Mouse (Mus musculus): Measurements from ENCODE around the gene Nos3.

- no peak for TF ChIP-seq POLR2A (IDR thresholded peaks at IDR 0.05; ENCODE audit: extremely low read depth, insufficient read depth, low read length)
- no peak for TF ChIP-seq CTCF (IDR thresholded peaks at IDR 0.05; ENCODE audit: low read depth, low read length)
Observed at GRCm38 (mm10) chr5:24412063-24412462, 47.5 kb downstream of the Nos3 start.
